Mouse (Mus musculus) CH12.LX (cell line): ENCODE measurements around the gene Ccdc141. TPM values are rescaled to one million over a fixed set of nuclear protein-coding genes. Genes with fewer than 3 reads are reported as not detected.

Experiments used
- DNase-seq: peaks from one replicate; pipeline ENCODE4 v3.0.0-alpha.2; 2013; ENCODE audit errors: extremely low read depth
- H3K27ac ChIP-seq: 2 replicates; pipeline ENCODE4 v1.5.1; 2012; ENCODE audit warnings: low read depth, mild to moderate bottlenecking, control low read depth, moderate library complexity; ENCODE audit not compliant: insufficient read depth
- H3K27me3 ChIP-seq: replicated peaks from 2 replicates; pipeline ENCODE3; 2012; ENCODE audit warnings: inconsistent platforms
- H3K36me3 ChIP-seq, 2 experiments: replicated peaks in 1 of 2; 2 replicates each; pipeline versions ENCODE3 to v1.6.1; 2012; ENCODE audit warnings: inconsistent platforms in 1 of 2, low read length in 1 of 2, mild to moderate bottlenecking in 1 of 2, mixed read lengths in 1 of 2, moderate library complexity in 1 of 2; ENCODE audit not compliant: control insufficient read depth in 1 of 2, insufficient read depth in 1 of 2
- H3K4me1 ChIP-seq, 2 experiments: 2 replicates each; pipeline ENCODE4 v1.6.1; 2012; ENCODE audit warnings: inconsistent platforms in 1 of 2, moderate library complexity in 1 of 2; ENCODE audit not compliant: insufficient read depth in 2 of 2, control insufficient read depth in 1 of 2
- H3K4me2 ChIP-seq: 2 replicates; pipeline ENCODE4 v1.6.1; 2012; ENCODE audit warnings: low read depth, mild to moderate bottlenecking, control low read depth; ENCODE audit not compliant: poor library complexity, insufficient read depth, severe bottlenecking
- H3K4me3 ChIP-seq, 3 experiments: fragments of 150-350 bp in 1 of 3; sonication (generic) in 1 of 3; replicated peaks in 1 of 3; 2 replicates each; pipeline versions ENCODE3 to v1.5.1; 2011 to 2012; ENCODE audit warnings: low read depth in 2 of 3, low read length in 2 of 3, mild to moderate bottlenecking in 2 of 3, moderate library complexity in 2 of 3, control low read depth in 1 of 3, improper control_type of control experiment in 1 of 3, inconsistent platforms in 1 of 3, mixed read lengths in 1 of 3; ENCODE audit not compliant: poor library complexity in 1 of 3
- H3K79me2 ChIP-seq: replicated peaks from 2 replicates; pipeline ENCODE4 v1.6.1; 2012; ENCODE audit warnings: mild to moderate bottlenecking, moderate library complexity; ENCODE audit not compliant: control insufficient read depth, poor library complexity, insufficient read depth, severe bottlenecking; ENCODE audit errors: extremely low read depth
- H3K9ac ChIP-seq: 2 replicates; pipeline ENCODE4 v1.6.1; 2012; ENCODE audit warnings: low read depth, mild to moderate bottlenecking, control low read depth, moderate library complexity; ENCODE audit not compliant: insufficient read depth
- H3K9me3 ChIP-seq: replicated peaks from 2 replicates; pipeline ENCODE3; 2012; ENCODE audit warnings: low read length, inconsistent platforms, mixed read lengths
- BHLHE40 ChIP-seq: IDR thresholded peaks from 2 replicates; pipeline ENCODE4 v1.6.1; 2011; ENCODE audit warnings: mild to moderate bottlenecking, low read depth, low read length, improper control_type of control experiment
- CHD1 ChIP-seq: IDR thresholded peaks from 2 replicates; pipeline ENCODE4 v1.6.1; 2012; ENCODE audit warnings: low read depth, low read length, improper control_type of control experiment, inconsistent platforms
- CHD2 ChIP-seq: IDR thresholded peaks from 2 replicates; pipeline ENCODE4 v1.6.1; 2011; ENCODE audit warnings: low read length, improper control_type of control experiment
- CTCF ChIP-seq, 2 experiments: IDR thresholded peaks in 1 of 2; conservative IDR thresholded peaks in 1 of 2; 2 replicates each; pipeline ENCODE4 v1.5.1; 2011 to 2012; ENCODE audit warnings: low read depth in 2 of 2, low read length in 2 of 2, improper control_type of control experiment in 1 of 2, inconsistent platforms in 1 of 2, mild to moderate bottlenecking in 1 of 2, moderate library complexity in 1 of 2
- E2F4 ChIP-seq: IDR thresholded peaks from 2 replicates; pipeline ENCODE4 v1.6.1; 2011; ENCODE audit warnings: low read depth, low read length, improper control_type of control experiment; ENCODE audit not compliant: insufficient replicate concordance
- ETS1 ChIP-seq: conservative IDR thresholded peaks from 2 replicates; pipeline ENCODE4 v1.6.1; 2012; ENCODE audit warnings: low read depth, mild to moderate bottlenecking, inconsistent platforms, low read length, improper control_type of control experiment, moderate library complexity
- GABPA ChIP-seq: IDR thresholded peaks from 2 replicates; pipeline ENCODE4 v1.6.1; 2012; ENCODE audit warnings: low read depth, low read length, improper control_type of control experiment, inconsistent platforms; ENCODE audit not compliant: insufficient replicate concordance
- HCFC1 ChIP-seq: IDR thresholded peaks from 2 replicates; pipeline ENCODE4 v1.6.1; 2012; ENCODE audit warnings: low read depth, mild to moderate bottlenecking, inconsistent platforms, low read length, improper control_type of control experiment
- MAX ChIP-seq: IDR thresholded peaks from 2 replicates; pipeline ENCODE4 v1.6.1; 2011; ENCODE audit warnings: low read length, improper control_type of control experiment
- MAZ ChIP-seq: IDR thresholded peaks from 2 replicates; pipeline ENCODE4 v1.6.1; 2012; ENCODE audit warnings: low read depth, mild to moderate bottlenecking, inconsistent platforms, low read length, improper control_type of control experiment, moderate library complexity
- MXI1 ChIP-seq: IDR thresholded peaks from 2 replicates; pipeline ENCODE4 v1.6.1; 2011; ENCODE audit warnings: mild to moderate bottlenecking, low read depth, low read length, improper control_type of control experiment
- NELFE ChIP-seq: IDR thresholded peaks from 2 replicates; pipeline ENCODE4 v1.6.1; 2011; ENCODE audit warnings: low read depth, low read length, improper control_type of control experiment
- NRF1 ChIP-seq: IDR thresholded peaks from 2 replicates; pipeline ENCODE4 v1.6.1; 2014; ENCODE audit warnings: low read depth, mild to moderate bottlenecking, inconsistent platforms, low read length, improper control_type of control experiment, moderate library complexity
- PAX5 ChIP-seq: IDR thresholded peaks from 2 replicates; pipeline ENCODE4 v1.6.1; 2012; ENCODE audit warnings: low read length, inconsistent platforms, mixed read lengths
- POLR2AphosphoS2 ChIP-seq: IDR thresholded peaks from 2 replicates; pipeline ENCODE4 v1.6.1; 2011; ENCODE audit warnings: low read depth, low read length, improper control_type of control experiment
- RCOR1 ChIP-seq: conservative IDR thresholded peaks from 2 replicates; pipeline ENCODE4 v1.6.1; 2012; ENCODE audit warnings: low read depth, mild to moderate bottlenecking, inconsistent platforms, low read length, improper control_type of control experiment
- SIN3A ChIP-seq: IDR thresholded peaks from 2 replicates; pipeline ENCODE4 v1.6.1; 2012; ENCODE audit warnings: low read length, improper control_type of control experiment, inconsistent platforms
- TBP ChIP-seq: conservative IDR thresholded peaks from 2 replicates; pipeline ENCODE4 v1.6.1; 2011; ENCODE audit warnings: low read depth, low read length, improper control_type of control experiment
- TCF12 ChIP-seq: IDR thresholded peaks from 2 replicates; pipeline ENCODE4 v1.6.1; 2014; ENCODE audit warnings: low read depth, mild to moderate bottlenecking, inconsistent platforms, low read length, improper control_type of control experiment
- UBTF ChIP-seq: IDR thresholded peaks from 2 replicates; pipeline ENCODE4 v1.6.1; 2012; ENCODE audit warnings: low read depth, mild to moderate bottlenecking, inconsistent platforms, low read length, improper control_type of control experiment, moderate library complexity
- USF2 ChIP-seq: conservative IDR thresholded peaks from 2 replicates; pipeline ENCODE4 v1.6.1; 2011; ENCODE audit warnings: low read depth, low read length, improper control_type of control experiment
- ZC3H11A ChIP-seq: IDR thresholded peaks from 2 replicates; pipeline ENCODE4 v1.6.1; 2012; ENCODE audit warnings: low read depth, mild to moderate bottlenecking, inconsistent platforms, low read length, improper control_type of control experiment
- ZKSCAN1 ChIP-seq: IDR thresholded peaks from 2 replicates; pipeline ENCODE4 v1.6.1; 2012; ENCODE audit warnings: low read depth, inconsistent platforms, low read length, improper control_type of control experiment, borderline replicate concordance
- ZMIZ1 ChIP-seq: IDR thresholded peaks from 2 replicates; pipeline ENCODE4 v1.6.1; 2012; ENCODE audit warnings: low read depth, mild to moderate bottlenecking, inconsistent platforms, low read length, improper control_type of control experiment
- ZNF384 ChIP-seq: IDR thresholded peaks from 2 replicates; pipeline ENCODE4 v1.6.1; 2012; ENCODE audit warnings: low read depth, low read length, improper control_type of control experiment, inconsistent platforms
- dilution Hi-C: fragments of 300-500 bp; cut with MboI; formaldehyde crosslinking; loops from 2 replicates; pipeline ENCODE4 v1.14.3; 2020; ENCODE audit warnings: low sequenced_read_pairs; ENCODE audit not compliant: extremely low pct_unique_long_range_greater_than_20kb, extremely low pct_ligation_motif_present
- in situ Hi-C: fragments of 300-500 bp; cut with MboI; formaldehyde crosslinking; loops from 3 replicates; pipeline ENCODE4 v1.14.3; 2019; ENCODE audit warnings: low sequenced_read_pairs, low pct_ligation_motif_present, low pct_unique_long_range_greater_than_20kb, mixed read lengths
- polyA plus RNA-seq: library from polyadenylated mRNA; unstranded; fragments of >175 nt; gene quantifications from 2 replicates; pipeline ENCODE4 v1.2.1, GENCODE M21; 2012; ENCODE audit warnings: low read depth; ENCODE audit not compliant: insufficient read length
- total RNA-seq, 2 experiments: library from RNA; depleted of rRNA; stranded (reverse); fragments of 300-350 nt in 1 of 2; fragments of >200 nt in 1 of 2; gene quantifications; 2 replicates each; pipeline ENCODE4 v1.2.3; 2012 to 2014

Ccdc141 gene
- total and polyA plus RNA-seq, 3 experiments: not detected

DNA sequence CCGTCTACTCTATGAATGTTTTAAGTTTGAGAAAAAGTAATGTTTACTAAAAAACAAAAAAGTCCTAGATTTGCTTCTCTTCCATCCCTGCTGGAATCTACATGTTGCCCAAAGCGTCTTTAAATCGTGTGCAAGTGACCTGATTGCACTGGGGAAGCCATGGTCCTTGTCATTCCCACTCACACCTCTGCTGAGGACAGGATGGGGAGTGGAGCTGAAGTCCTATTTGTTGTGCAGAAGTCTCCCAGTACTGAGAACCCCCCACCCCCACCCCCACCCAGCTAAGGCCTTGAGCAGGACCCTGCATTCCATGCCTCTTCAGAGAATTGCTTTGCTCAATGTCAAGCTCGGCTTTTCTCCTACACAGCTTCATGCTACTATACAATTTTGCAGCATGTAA lies 1.2 kb downstream of the Ccdc141 start:
- dilution Hi-C loops: no loop called here
- Histone ChIP-seq H3K9me3 (peaks cover 66% of the 10 kb centered on the region), H3K4me3 (no peak overlapping the region), H3K4me1 (no peaks in the 10 kb centered on the region), H3K9ac (no peak overlapping the region), H3K27ac (no peak overlapping the region), H3K36me3 (no peaks in the 10 kb centered on the region), H3K79me2 (no peaks in the 10 kb centered on the region), H3K27me3 (no peaks in the 10 kb centered on the region), H3K4me2 (no peak overlapping the region)
- no peak for DNase-seq
- TF ChIP-seq TCF12 (no peak), ZC3H11A (no peak), RCOR1 (no peak), BHLHE40 (no peak), NELFE (no peak), ZKSCAN1 (no peak), NRF1 (no peak), UBTF (no peak), CHD2 (no peak), ZMIZ1 (no peak), MAX (no peak), USF2 (no peak), POLR2AphosphoS2 (no peak), CHD1 (no peak), SIN3A (no peak)
- in situ Hi-C loops: no loop called here

DNA sequence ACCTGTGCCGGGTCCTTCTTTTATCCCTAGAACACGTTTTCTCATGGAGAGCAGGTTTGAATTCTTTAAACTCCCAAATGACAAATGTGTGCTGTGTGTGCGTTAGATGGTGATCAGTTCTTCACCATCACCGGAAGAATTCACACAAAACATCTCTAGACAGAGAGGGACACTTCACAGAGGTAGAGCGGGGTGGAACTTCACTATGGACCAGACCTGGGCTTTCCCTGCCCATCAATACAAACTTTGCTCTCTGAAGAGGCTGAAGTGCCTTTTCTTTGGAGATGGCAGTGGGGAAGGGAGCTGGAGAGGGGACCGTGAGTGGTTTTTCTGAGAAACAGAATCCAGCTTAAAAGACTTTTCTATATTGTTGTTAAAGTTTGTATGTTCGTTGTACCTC lies 1.7 kb downstream of the Ccdc141 start:
- TF ChIP-seq TBP: no peak
- no peak for TF ChIP-seq CTCF (conservative IDR thresholded peaks at IDR 0.05 in 1 of 2, IDR thresholded peaks at IDR 0.05 in 1 of 2; ENCODE audit: low read depth in 2 of 2, low read length in 2 of 2)
- TF ChIP-seq RCOR1: no peak
- TF ChIP-seq PAX5: no peak
- TF ChIP-seq BHLHE40: no peak
- no peak for TF ChIP-seq MAZ
- TF ChIP-seq MXI1: no peak
- TF ChIP-seq NELFE: no peak
- no peak for TF ChIP-seq HCFC1
- TF ChIP-seq GABPA: no peak
- no peak for TF ChIP-seq E2F4
- no peak for TF ChIP-seq UBTF
- no peak for TF ChIP-seq MAX
- TF ChIP-seq CHD2: no peak
- no peak for TF ChIP-seq ETS1
- no peak for TF ChIP-seq SIN3A
- no peak for TF ChIP-seq NRF1
- TF ChIP-seq ZNF384: no peak
- TF ChIP-seq ZMIZ1: no peak
- TF ChIP-seq, all 38 proteins: peak for 0
- Histone ChIP-seq H3K4me2 (no peak overlapping the region), H3K9me3 (peaks cover 62% of the 10 kb centered on the region), H3K27ac (no peak overlapping the region), H3K9ac (no peak overlapping the region), H3K79me2 (no peaks in the 10 kb centered on the region), H3K4me1 (no peaks in the 10 kb centered on the region), H3K27me3 (no peaks in the 10 kb centered on the region), H3K36me3 (no peaks in the 10 kb centered on the region), H3K4me3 (no peak overlapping the region)
- in situ Hi-C loops (no loop called here), dilution Hi-C loops (no loop called here)
- no peak for DNase-seq
